Mouse (Mus musculus): ENCODE results near the gene Dysf.

Dysf gene

GRCm38 (mm10) chr6:84168571-84168970 lies 160.2 kb downstream of the Dysf start:
- no peak for DNase-seq (ENCODE audit: low spot score)

GRCm38 (mm10) chr6:84173626-84174025 lies 165.2 kb downstream of the Dysf start:
- DNase-seq (ENCODE audit: low spot score), result no peak

- no peak for DNase-seq (ENCODE audit: low spot score)
Measured at GRCm38 (mm10) chr6:84178776-84179405, 170.5 kb downstream of the Dysf start.

- DNase-seq (ENCODE audit: low spot score), result peak; percentile 13
Measured at GRCm38 (mm10) chr6:84181452-84181851, 173.1 kb downstream of the Dysf start.

GRCm38 (mm10) chr6:84191656-84192250 lies 183.4 kb downstream of the Dysf start:
- DNase-seq (ENCODE audit: low spot score), result no peak

GRCm38 (mm10) chr6:84196511-84196910 lies 188.1 kb downstream of the Dysf start:
- DNase-seq (ENCODE audit: low spot score), result no peak

GRCm38 (mm10) chr6:84197811-84198213 lies 189.4 kb downstream of the Dysf start:
- DNase-seq (ENCODE audit: low spot score), result no peak

- no peak for DNase-seq (ENCODE audit: low spot score)
Measured at GRCm38 (mm10) chr6:84201721-84202490, 193.5 kb downstream of the Dysf start.

GRCm38 (mm10) chr6:84205611-84206010 lies 197.2 kb downstream of the Dysf start:
- DNase-seq (ENCODE audit: low spot score), result no peak

- no peak for DNase-seq (ENCODE audit: low spot score)
Measured at GRCm38 (mm10) chr6:84208589-84208988, 200.2 kb downstream of the Dysf start.

GRCm38 (mm10) chr6:84209736-84210434 lies 201.5 kb downstream of the Dysf start:
- DNase-seq (ENCODE audit: low spot score), result peak; percentile 20

GRCm38 (mm10) chr6:84211473-84211872 lies 203.1 kb downstream of the Dysf start:
- no peak for DNase-seq (ENCODE audit: low spot score)

- no peak for DNase-seq (ENCODE audit: low spot score)
Measured at GRCm38 (mm10) chr6:84213101-84213500, 204.7 kb downstream of the Dysf start.

GRCm38 (mm10) chr6:84217216-84217933 lies 209.0 kb downstream of the Dysf start:
- no peak for DNase-seq (ENCODE audit: low spot score)

- no peak for DNase-seq (ENCODE audit: low spot score)
Measured at GRCm38 (mm10) chr6:84219119-84219518, 210.7 kb downstream of the Dysf start.

- DNase-seq (ENCODE audit: low spot score), result no peak
Measured at GRCm38 (mm10) chr6:84224861-84225260, 216.5 kb downstream of the Dysf start.

GRCm38 (mm10) chr6:84225587-84225986 lies 217.2 kb downstream of the Dysf start:
- DNase-seq (ENCODE audit: low spot score), result no peak

- no peak for DNase-seq (ENCODE audit: low spot score)
Measured at GRCm38 (mm10) chr6:84228196-84228595, 219.8 kb downstream of the Dysf start.

- no peak for DNase-seq (ENCODE audit: low spot score)
Measured at GRCm38 (mm10) chr6:84228786-84229185, 220.4 kb downstream of the Dysf start.

- no peak for DNase-seq (ENCODE audit: low spot score)
Measured at GRCm38 (mm10) chr6:84229739-84230138, 221.3 kb downstream of the Dysf start.

- DNase-seq (ENCODE audit: low spot score), result no peak
Measured at GRCm38 (mm10) chr6:84231108-84231507, 222.7 kb downstream of the Dysf start.

Measured in urinary bladder, postnatal 14 days (tissue).